Mouse (Mus musculus): ENCODE results near the gene Gm9733. TPM values are rescaled to one million over a fixed set of nuclear protein-coding genes. Genes with fewer than 3 reads are reported as not detected.

Gm9733 gene
- polyA plus RNA-seq (2017; shearing (Covaris generic)) = not detected

DNA sequence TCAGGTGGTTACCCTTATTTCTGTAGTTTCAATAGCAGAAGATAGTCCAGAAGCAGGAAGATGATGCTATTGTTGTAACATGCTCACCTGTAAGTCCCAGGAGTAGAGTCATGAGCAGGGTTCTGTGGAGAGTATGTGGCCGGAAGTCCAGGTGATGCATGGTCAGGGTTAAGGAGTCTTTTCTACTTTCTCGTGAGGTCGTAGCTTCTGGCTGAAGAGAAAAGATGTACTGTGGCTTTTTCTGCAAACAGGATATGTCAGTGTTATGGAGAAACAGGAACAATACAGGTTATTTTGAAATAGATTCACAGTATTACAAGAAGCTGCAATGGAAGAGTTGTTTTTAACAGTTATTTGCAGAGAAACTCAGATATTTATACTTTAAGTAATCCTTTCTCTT lies at the start of gene Gm9733:
Gene Gm9733, minus strand, starts transcription at position 240 of the 400 bp plus-strand sequence.

Other genes starting within 250 kb of the Gm9733 start
- gene Sirpb1a, start 94.2 kb upstream of the Gm9733 start, polyA plus RNA-seq (2017; shearing (Covaris generic)) = not detected
- not detected for gene Sirpb1b, start 242.8 kb upstream of the Gm9733 start, polyA plus RNA-seq (2017; shearing (Covaris generic))